Mouse (Mus musculus) bone marrow macrophage, adult 2 months (primary cell): ENCODE results near the gene Zfp652.
A peak's percentile ranks its signal among the peaks of the same experiment; 100 is the strongest.

Experiments used
- CTCF ChIP-seq: IDR thresholded peaks from 2 replicates; pipeline ENCODE4 v1.5.1; 2012; ENCODE audit warnings: low read depth, mild to moderate bottlenecking, low read length, moderate library complexity
- POLR2A ChIP-seq: IDR thresholded peaks from 2 replicates; pipeline ENCODE4 v1.6.1; 2012; ENCODE audit warnings: mild to moderate bottlenecking, low read depth, low read length, borderline replicate concordance

DNA sequence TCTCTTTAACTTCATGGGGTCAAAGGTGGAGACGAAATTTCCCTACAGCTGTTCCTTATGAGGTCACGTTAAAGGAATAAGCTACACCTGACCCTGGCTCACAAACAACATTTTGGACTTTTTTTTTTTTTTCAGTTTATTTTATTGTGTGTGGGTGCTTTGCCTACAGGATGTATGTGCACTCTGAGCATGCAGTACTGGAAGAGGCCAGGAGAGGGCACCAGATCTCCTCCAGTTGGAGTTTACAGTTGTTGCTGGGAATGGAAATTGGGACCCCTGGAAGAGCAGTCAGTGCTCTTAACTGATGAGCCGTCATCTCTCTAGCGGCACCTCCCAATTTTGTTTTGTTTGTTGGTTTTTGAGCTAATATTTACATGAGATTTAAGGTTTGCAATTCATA is 73.2 kb downstream of the Zfp652 start:
- TF ChIP-seq POLR2A: no peak
- TF ChIP-seq CTCF: 0 out of 2 replicates have a peak, but pooled peaks have one; percentile 7
